Mouse (Mus musculus): Measurements from ENCODE around the gene Polq.
A peak's percentile ranks its signal among the peaks of the same experiment; 100 is the strongest.

Polq gene

GRCm38 (mm10) chr16:37011061-37011921, at the start of gene Polq:
Gene Polq (plus strand): TSS chr16:37011786.
- peak; percentile 78 for DNase-seq (ENCODE audit: low read depth)

DNA sequence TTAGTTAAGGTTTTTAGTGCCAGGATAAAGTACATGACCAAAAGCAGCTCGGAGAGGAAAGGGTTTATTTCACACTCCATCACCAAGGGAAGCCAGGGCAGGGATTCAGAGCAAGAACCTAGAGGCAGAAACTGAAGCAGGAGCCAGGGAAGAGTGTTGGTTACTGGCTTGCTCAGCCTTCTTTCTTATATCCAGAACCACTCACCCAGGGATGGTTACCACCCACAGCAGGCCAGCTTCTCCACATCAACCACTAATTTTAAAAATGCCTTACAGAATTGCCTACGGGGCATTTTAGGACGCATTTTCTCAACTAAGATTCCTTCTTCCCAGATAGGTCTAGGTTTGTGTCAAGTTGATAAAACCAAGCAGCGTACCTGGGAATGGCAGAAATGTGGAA, 48.2 kb upstream of the Polq start:
- no peak for DNase-seq (ENCODE audit: low read depth)

DNA sequence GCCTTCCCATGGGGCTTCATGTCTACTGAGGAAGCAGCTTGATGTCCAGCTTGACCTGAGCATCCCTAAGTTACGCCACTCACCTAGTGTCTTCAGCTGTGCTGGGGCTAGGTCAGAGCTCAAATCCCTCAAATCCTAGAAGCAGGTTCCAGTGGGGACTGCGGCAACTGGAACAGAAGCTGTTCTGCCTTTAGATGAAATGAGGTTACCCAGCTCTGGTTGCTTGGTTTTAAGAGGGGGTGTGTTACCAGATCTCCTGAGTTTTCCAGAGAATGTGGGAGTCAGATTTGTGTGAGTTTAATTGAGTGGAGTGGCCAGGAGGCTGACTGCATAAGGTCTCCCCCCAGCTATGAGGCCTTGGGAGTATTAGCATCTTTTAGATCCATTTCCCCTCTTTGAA, 32.5 kb upstream of the Polq start:
- DNase-seq (ENCODE audit: low read depth), result no peak

DNA sequence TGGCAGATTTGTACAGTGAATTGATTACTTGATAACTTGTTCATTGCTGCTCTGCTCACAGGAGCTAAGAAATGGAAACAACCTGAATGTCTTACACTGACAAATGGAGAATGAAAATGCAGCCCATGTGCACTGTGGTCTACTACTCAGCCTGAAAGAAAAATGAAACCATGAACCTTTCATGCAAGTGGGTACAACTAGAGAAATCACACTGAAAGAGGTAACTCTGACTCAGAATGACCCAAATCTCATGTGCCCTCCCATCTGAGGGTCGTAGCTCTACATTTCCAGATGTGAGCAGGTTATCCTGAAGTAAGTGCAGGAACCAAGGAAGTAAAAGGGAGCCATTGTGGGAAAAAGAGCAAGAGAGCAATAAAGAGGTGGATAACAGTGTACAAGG, 27.8 kb upstream of the Polq start:
- DNase-seq (ENCODE audit: low read depth), result no peak

GRCm38 (mm10) chr16:36985636-36986042, 25.9 kb upstream of the Polq start:
- no peak for DNase-seq (ENCODE audit: low read depth)

DNA sequence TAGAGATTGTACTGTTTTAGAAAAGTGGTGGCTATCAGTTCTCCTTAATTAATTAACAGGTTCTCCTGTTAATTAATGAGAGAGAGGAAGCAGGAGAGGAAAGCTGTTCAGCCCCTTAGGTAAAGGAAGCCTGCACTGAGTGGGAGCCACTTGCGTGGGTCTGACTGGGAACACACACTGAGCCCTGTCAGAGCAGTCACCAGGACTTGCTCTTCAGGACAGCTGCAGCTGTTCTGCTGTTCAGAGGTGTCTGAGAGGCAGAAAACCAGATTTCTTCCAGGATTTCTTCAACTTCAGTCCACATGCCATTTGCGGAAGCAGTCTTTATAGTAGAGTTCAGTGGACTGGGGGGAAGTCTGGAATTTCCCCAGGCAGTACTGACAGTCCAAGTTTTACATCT, 24.2 kb upstream of the Polq start:
- DNase-seq (ENCODE audit: low read depth), result no peak

DNA sequence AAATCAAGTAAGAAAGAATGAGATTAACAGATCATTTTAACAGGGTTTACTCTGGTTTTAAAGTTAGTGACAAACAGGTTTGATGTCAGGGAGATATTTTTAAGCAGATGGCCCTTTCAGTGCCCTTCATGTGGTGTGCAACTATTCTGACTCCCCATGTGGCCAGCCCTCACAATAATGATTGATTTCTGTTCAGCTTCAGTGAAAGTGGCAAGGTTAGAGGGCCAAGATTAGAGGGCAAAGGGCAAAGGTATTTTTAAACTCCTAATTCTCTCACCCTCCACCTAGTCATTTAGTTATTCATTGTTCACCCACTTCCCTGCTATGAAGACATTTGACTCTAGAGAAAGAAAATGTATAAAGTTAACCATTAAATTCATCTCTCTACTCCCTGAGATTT, 23.5 kb upstream of the Polq start:
- no peak for DNase-seq (ENCODE audit: low read depth)

GRCm38 (mm10) chr16:36989493-36989892, 22.1 kb upstream of the Polq start:
- DNase-seq (ENCODE audit: low read depth), result no peak

DNA sequence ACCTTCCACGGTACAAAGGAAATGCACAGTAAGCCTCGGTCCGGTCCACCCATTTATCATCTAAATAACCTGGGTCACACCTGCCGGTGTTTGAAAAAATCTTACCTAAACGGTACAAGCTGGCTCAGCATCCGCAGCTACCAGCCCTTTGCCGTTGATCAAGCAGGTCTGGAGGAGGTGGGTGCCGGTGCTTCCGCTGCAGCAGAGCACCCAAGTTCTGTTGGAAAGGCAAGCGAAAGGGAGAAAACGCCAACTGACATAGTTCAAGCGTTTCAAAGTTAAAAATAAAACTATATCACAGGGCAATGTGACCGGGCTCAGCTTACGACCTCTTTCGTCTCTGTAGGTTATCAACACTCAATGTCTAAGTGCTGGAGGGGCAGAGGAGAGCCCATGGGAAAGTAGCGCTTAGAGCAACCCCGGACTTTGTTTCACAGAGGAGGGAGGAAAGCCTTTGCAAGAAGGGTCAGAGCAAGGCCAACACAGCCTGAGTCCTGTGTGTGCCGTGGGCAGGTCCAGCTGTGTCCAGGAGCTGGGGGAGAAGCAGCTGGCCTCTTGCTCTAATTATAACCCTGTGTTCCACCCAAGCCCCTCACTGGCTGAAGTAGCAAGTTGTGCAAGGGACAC, 21.5 kb upstream of the Polq start, which contains the start of gene Fbxo40:
Gene Fbxo40 (minus strand): TSS at position 469 of the 627 bp plus-strand sequence.
- DNase-seq (ENCODE audit: low read depth), result no peak

GRCm38 (mm10) chr16:36997650-36998049, 13.9 kb upstream of the Polq start:
- no peak for DNase-seq (ENCODE audit: low read depth)

GRCm38 (mm10) chr16:36999366-36999972, 12.1 kb upstream of the Polq start:
- no peak for DNase-seq (ENCODE audit: low read depth)

- DNase-seq (ENCODE audit: low read depth), result no peak
These were observed 2.3 kb upstream of the Polq start for GRCm38 (mm10) chr16:37009262-37009661.

DNA sequence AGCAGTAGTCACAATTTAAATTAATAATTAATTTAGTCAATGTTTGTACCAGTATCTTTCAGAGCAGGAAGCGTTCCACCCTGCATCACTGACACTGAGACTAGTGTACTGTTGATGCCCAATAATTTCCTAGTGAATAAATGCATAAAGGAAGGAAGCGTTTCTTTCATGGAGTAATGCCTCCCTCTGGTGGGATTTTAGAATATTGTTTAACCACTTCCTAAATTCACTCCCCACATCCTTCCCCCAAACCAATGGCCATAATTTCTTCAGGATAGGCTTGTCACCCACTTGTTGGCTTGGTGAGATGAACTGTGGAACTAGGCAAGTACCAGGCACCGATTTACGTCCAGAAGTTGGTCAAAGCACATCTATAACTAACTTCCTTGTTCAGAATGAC, 1.2 kb upstream of the Polq start:
- peak; percentile 58 for DNase-seq (ENCODE audit: low read depth)

- DNase-seq (ENCODE audit: low read depth), result no peak
These were observed 320 bp downstream of the Polq start for GRCm38 (mm10) chr16:37011922-37012289.

GRCm38 (mm10) chr16:37012336-37012735, 750 bp downstream of the Polq start:
- DNase-seq (ENCODE audit: low read depth), result no peak

- no peak for DNase-seq (ENCODE audit: low read depth)
These were observed 16.0 kb downstream of the Polq start for GRCm38 (mm10) chr16:37027581-37027980.

DNA sequence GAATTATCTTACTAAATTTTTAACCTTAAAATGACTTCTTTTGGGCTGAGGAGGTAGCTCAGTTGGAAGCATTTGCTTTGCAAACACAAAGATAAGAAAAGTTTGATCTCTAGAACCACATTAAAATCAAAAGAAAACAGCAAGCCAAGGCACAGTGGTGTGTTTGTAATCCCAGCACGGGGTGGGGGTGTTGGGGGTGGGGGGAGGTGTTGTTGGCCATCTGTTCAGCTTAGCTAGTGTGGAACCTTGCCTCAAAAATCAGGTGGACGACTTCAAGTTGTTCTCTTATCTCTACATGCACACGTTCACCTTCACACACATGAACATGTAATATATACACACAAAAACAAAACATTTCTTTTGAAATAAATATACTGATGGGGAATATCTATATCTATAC, 20.4 kb downstream of the Polq start:
- DNase-seq (ENCODE audit: low read depth), result no peak

DNA sequence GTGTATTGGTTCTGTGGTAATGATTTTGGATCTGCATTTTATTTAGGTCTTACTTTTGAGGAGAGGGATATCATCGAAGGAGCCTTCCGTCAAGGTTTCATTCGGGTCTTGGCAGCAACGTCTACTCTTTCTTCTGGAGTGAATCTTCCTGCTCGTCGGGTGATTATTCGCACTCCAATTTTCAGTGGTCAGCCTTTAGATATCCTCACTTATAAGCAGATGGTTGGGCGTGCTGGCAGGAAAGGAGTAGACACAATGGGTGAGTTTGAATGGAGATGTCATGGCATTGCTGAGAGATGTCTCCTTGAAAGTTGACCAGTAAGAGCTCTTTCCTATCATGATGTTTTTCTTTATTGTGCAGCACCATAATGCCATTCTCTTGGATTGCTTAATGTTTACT, 23.2 kb downstream of the Polq start:
- DNase-seq (ENCODE audit: low read depth), result no peak

GRCm38 (mm10) chr16:37059631-37060030, 48.0 kb downstream of the Polq start:
- DNase-seq (ENCODE audit: low read depth), result no peak

GRCm38 (mm10) chr16:37061261-37061660, 49.7 kb downstream of the Polq start:
- DNase-seq (ENCODE audit: low read depth), result no peak

DNA sequence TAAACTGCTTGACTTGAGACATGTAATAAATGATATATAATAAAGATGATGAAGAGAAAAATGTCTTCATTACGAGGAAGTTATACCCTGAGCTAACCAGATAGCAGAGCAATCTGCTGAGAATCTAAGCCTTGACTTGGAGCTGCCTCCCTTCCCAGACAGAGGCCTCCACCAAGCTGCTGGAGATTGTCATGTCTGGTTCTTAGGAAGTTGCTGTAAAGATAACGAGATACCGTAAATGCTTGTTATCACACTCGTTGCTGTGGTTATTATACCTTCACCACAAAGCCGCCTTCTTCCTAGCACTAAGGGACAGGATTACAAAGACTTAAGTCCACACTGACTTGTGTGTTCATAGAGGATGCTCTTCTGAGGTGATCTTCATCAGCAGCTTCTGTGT, 60.8 kb downstream of the Polq start:
- DNase-seq (ENCODE audit: low read depth), result no peak

DNA sequence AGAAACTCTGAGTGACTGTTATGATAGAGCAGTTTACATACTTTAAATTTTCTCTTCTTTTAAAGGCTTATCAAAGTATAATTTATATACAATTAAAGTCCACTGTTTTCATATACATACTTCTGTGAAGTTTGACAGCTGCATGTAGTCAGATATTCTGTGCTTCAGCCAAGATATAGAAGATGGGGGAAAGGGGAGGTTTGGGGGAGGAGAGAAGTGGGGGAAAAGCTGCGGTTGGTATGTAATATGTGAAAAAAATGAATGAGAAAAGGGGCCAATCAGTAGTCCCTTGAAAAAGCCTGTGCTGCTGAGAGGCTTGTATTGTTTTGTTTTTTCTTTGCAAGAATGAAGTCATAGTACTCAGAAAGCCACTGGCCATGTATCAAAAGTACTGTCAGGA, 78.1 kb downstream of the Polq start:
- no peak for DNase-seq (ENCODE audit: low read depth)

DNA sequence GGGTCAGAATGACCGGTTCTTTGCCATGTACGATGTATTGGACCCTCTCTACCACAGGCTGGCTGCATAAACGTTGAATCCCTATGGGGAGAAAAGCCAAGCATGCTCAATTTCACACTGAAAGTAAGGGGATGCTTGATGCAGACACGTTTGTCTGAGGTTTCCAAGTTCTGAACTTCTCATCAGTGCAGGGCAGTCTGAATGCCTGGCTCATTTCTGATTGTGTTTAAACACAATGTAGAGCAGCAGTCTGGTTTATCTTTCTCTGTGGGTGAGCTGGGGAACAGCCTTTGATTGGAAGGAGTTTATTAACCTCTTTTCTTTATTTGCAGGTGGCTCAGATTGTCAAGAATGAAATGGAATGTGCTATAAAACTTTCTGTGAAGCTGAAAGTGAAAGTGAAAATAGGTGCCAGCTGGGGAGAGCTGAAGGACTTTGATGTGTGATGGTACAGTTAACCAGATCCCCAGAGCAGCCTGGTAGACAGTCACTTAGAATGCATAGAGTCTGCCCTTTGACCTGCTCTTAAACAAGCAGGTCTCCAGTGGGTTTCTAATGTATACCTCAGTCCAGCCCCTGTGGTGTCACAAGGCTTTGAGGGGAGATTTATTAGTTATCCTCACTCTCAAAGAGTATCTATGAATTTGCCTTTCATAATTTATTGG, 82.7 kb downstream of the Polq start:
- no peak for DNase-seq (ENCODE audit: low read depth)
